Mouse (Mus musculus) cerebellum, adult 2 months (tissue): ENCODE results near the gene Igfbp2.

Experiments
- CTCF ChIP-seq: fragments of 200-500 bp; IDR thresholded peaks from 2 replicates; pipeline ENCODE4 v1.5.1; 2011; ENCODE audit warnings: low read depth, mild to moderate bottlenecking, control low read depth, low read length, moderate library complexity, borderline replicate concordance; ENCODE audit not compliant: insufficient read depth
- POLR2A ChIP-seq: fragments of 200-500 bp; IDR thresholded peaks from 2 replicates; pipeline ENCODE4 v1.6.1; 2011; ENCODE audit warnings: low read length, control low read depth, borderline replicate concordance; ENCODE audit not compliant: insufficient read depth

GRCm38 (mm10) chr1:72873511-72874286, 49.4 kb downstream of the Igfbp2 start:
- TF ChIP-seq POLR2A (peak; percentile 28; the same call in 1 of the 2 replicates), CTCF (no peak)
